Mouse (Mus musculus): ENCODE measurements around the gene Ubqln1. TPM values are rescaled to one million over a fixed set of nuclear protein-coding genes. Genes with fewer than 3 reads are reported as not detected.

The Ubqln1 gene
- polyA plus RNA-seq (2016; fragmentation: Nextera tagmentation; extraction: Ambion mirVana), result 128 and 134 TPM in 2 replicates

GRCm38 (mm10) chr13:58215592-58216341 lies at the start of gene Ubqln1:
TSS of gene Ubqln1 (minus strand) at chr13:58215653.
- WGBS, result 3% methylated on average over 62 of the region's 62 CpGs
- peak within 1 kb of the TSS; percentile 97 for H3K27ac ChIP-seq (replicated peaks)
- peaks cover 3% of the 10 kb centered on the region; the same call in 1 of the 2 replicates for H3K36me3 ChIP-seq
- DNase-seq (ENCODE audit: low spot score), result peak; percentile 89
- H3K4me3 ChIP-seq, result peak within 1 kb of the TSS; percentile 99
- H3K27me3 ChIP-seq (ENCODE audit: low read depth, poor library complexity, severe bottlenecking), result peaks cover 6% of the 10 kb centered on the region; the same call in 1 of the 2 replicates
- H3K4me1 ChIP-seq, result peaks cover 40% of the 10 kb centered on the region
- no peaks in the 10 kb centered on the region for H3K9me3 ChIP-seq (replicated peaks)

GRCm38 (mm10) chr13:58263546-58263945 lies 48.1 kb upstream of the Ubqln1 start:
- Histone ChIP-seq H3K4me1 (no peaks in the 10 kb centered on the region), H3K9me3 (replicated peaks) (no peaks in the 10 kb centered on the region), H3K27me3 (ENCODE audit: low read depth, poor library complexity, severe bottlenecking) (no peaks in the 10 kb centered on the region), H3K27ac (replicated peaks) (no peak overlapping the region), H3K4me3 (no peak overlapping the region), H3K36me3 (peaks cover 43% of the 10 kb centered on the region)
- no peak for DNase-seq (ENCODE audit: low spot score)
- WGBS, result 85% methylated on average over 8 of the region's 8 CpGs

GRCm38 (mm10) chr13:58261674-58262073 lies 46.2 kb upstream of the Ubqln1 start:
- no peaks in the 10 kb centered on the region for H3K4me1 ChIP-seq
- H3K27ac ChIP-seq (replicated peaks), result no peak overlapping the region
- DNase-seq (ENCODE audit: low spot score), result no peak
- peaks cover 60% of the 10 kb centered on the region for H3K36me3 ChIP-seq
- WGBS, result 88% methylated on average over 4 of the region's 4 CpGs
- no peaks in the 10 kb centered on the region for H3K9me3 ChIP-seq (replicated peaks)
- no peak overlapping the region for H3K4me3 ChIP-seq
- H3K27me3 ChIP-seq (ENCODE audit: low read depth, poor library complexity, severe bottlenecking), result no peaks in the 10 kb centered on the region

- Histone ChIP-seq H3K36me3 (peaks cover 69% of the 10 kb centered on the region), H3K4me1 (no peaks in the 10 kb centered on the region), H3K9me3 (replicated peaks) (no peaks in the 10 kb centered on the region), H3K27me3 (ENCODE audit: low read depth, poor library complexity, severe bottlenecking) (no peaks in the 10 kb centered on the region), H3K4me3 (no peak overlapping the region), H3K27ac (replicated peaks) (no peak overlapping the region)
- WGBS, result 87% methylated on average over 1 of the region's 1 CpGs
- DNase-seq (ENCODE audit: low spot score), result no peak
These were observed 37.8 kb upstream of the Ubqln1 start for GRCm38 (mm10) chr13:58253268-58253667.

- H3K27ac ChIP-seq (replicated peaks), result no peak overlapping the region
- peaks cover 62% of the 10 kb centered on the region for H3K36me3 ChIP-seq
- no peak for DNase-seq (ENCODE audit: low spot score)
- no peaks in the 10 kb centered on the region for H3K9me3 ChIP-seq (replicated peaks)
- H3K27me3 ChIP-seq (ENCODE audit: low read depth, poor library complexity, severe bottlenecking), result no peaks in the 10 kb centered on the region
- H3K4me1 ChIP-seq, result no peaks in the 10 kb centered on the region
- WGBS, result 96% methylated on average over 5 of the region's 5 CpGs
- no peak overlapping the region for H3K4me3 ChIP-seq
These were observed 33.5 kb upstream of the Ubqln1 start for GRCm38 (mm10) chr13:58248957-58249356.

GRCm38 (mm10) chr13:58236536-58236935 lies 21.1 kb upstream of the Ubqln1 start:
- WGBS, result 91% methylated on average over 7 of the region's 7 CpGs
- DNase-seq (ENCODE audit: low spot score), result no peak
- H3K4me3 ChIP-seq, result no peak overlapping the region

GRCm38 (mm10) chr13:58232611-58233010 lies 17.2 kb upstream of the Ubqln1 start:
- H3K4me3 ChIP-seq, result no peak overlapping the region
- H3K36me3 ChIP-seq, result peaks cover 46% of the 10 kb centered on the region
- no peaks in the 10 kb centered on the region for H3K4me1 ChIP-seq
- peak; percentile 26 for DNase-seq (ENCODE audit: low spot score)
- no peaks in the 10 kb centered on the region for H3K9me3 ChIP-seq (replicated peaks)
- no peak overlapping the region for H3K27ac ChIP-seq (replicated peaks)
- no peaks in the 10 kb centered on the region for H3K27me3 ChIP-seq (ENCODE audit: low read depth, poor library complexity, severe bottlenecking)
- WGBS, result 47% methylated on average over 5 of the region's 5 CpGs

More at GRCm38 (mm10) chr13:58236536-58236935, 21.1 kb upstream of the Ubqln1 start:
- Histone ChIP-seq H3K27ac (replicated peaks) (no peak overlapping the region), H3K4me1 (no peaks in the 10 kb centered on the region), H3K27me3 (ENCODE audit: low read depth, poor library complexity, severe bottlenecking) (no peaks in the 10 kb centered on the region), H3K9me3 (replicated peaks) (no peaks in the 10 kb centered on the region), H3K36me3 (peaks cover 64% of the 10 kb centered on the region)

GRCm38 (mm10) chr13:58232070-58232469 lies 16.6 kb upstream of the Ubqln1 start:
- peaks cover 42% of the 10 kb centered on the region for H3K36me3 ChIP-seq
- no peaks in the 10 kb centered on the region for H3K4me1 ChIP-seq
- no peak overlapping the region for H3K27ac ChIP-seq (replicated peaks)
- H3K9me3 ChIP-seq (replicated peaks), result peaks cover 4% of the 10 kb centered on the region; the same call in 1 of the 2 replicates
- DNase-seq (ENCODE audit: low spot score), result no peak
- no peaks in the 10 kb centered on the region for H3K27me3 ChIP-seq (ENCODE audit: low read depth, poor library complexity, severe bottlenecking)
- 95% methylated on average over 8 of the region's 8 CpGs for WGBS
- no peak overlapping the region for H3K4me3 ChIP-seq

- no peak for DNase-seq (ENCODE audit: low spot score)
- H3K27me3 ChIP-seq (ENCODE audit: low read depth, poor library complexity, severe bottlenecking), result no peaks in the 10 kb centered on the region
- WGBS, result 88% methylated on average over 2 of the region's 2 CpGs
These were observed 13.2 kb upstream of the Ubqln1 start for GRCm38 (mm10) chr13:58228624-58229023.

GRCm38 (mm10) chr13:58225694-58226093 lies 10.2 kb upstream of the Ubqln1 start:
- DNase-seq (ENCODE audit: low spot score), result no peak
- Histone ChIP-seq H3K4me1 (0 out of 2 replicates have a peak, but pooled peaks cover 9% of the 10 kb centered on the region), H3K27me3 (ENCODE audit: low read depth, poor library complexity, severe bottlenecking) (no peaks in the 10 kb centered on the region), H3K27ac (replicated peaks) (no peak overlapping the region), H3K9me3 (replicated peaks) (peaks cover 10% of the 10 kb centered on the region; the same call in 1 of the 2 replicates), H3K36me3 (no peaks in the 10 kb centered on the region), H3K4me3 (no peak overlapping the region)
- WGBS, result 62% methylated on average over 8 of the region's 8 CpGs

More at GRCm38 (mm10) chr13:58228624-58229023, 13.2 kb upstream of the Ubqln1 start:
- no peak overlapping the region for H3K27ac ChIP-seq (replicated peaks)
- H3K4me1 ChIP-seq, result no peaks in the 10 kb centered on the region
- peaks cover 10% of the 10 kb centered on the region; the same call in 1 of the 2 replicates for H3K9me3 ChIP-seq (replicated peaks)
- no peak overlapping the region for H3K4me3 ChIP-seq
- H3K36me3 ChIP-seq, result peaks cover 17% of the 10 kb centered on the region; the same call in 1 of the 2 replicates

GRCm38 (mm10) chr13:58220206-58220605 lies 4.8 kb upstream of the Ubqln1 start:
- no peak overlapping the region for H3K4me3 ChIP-seq
- H3K27ac ChIP-seq (replicated peaks), result no peak overlapping the region
- peaks cover 6% of the 10 kb centered on the region; the same call in 1 of the 2 replicates for H3K27me3 ChIP-seq (ENCODE audit: low read depth, poor library complexity, severe bottlenecking)
- H3K9me3 ChIP-seq (replicated peaks), result no peaks in the 10 kb centered on the region
- no peak for DNase-seq (ENCODE audit: low spot score)
- H3K4me1 ChIP-seq, result peaks cover 19% of the 10 kb centered on the region
- WGBS, result 87% methylated on average over 3 of the region's 3 CpGs
- no peaks in the 10 kb centered on the region for H3K36me3 ChIP-seq

- DNase-seq (ENCODE audit: low spot score), result no peak
- H3K4me1 ChIP-seq, result peaks cover 41% of the 10 kb centered on the region
- H3K9me3 ChIP-seq (replicated peaks), result no peaks in the 10 kb centered on the region
- no peak overlapping the region for H3K4me3 ChIP-seq
- H3K27me3 ChIP-seq (ENCODE audit: low read depth, poor library complexity, severe bottlenecking), result peaks cover 6% of the 10 kb centered on the region; the same call in 1 of the 2 replicates
- WGBS, result 86% methylated on average over 2 of the region's 2 CpGs
- H3K36me3 ChIP-seq, result peaks cover 3% of the 10 kb centered on the region; the same call in 1 of the 2 replicates
- H3K27ac ChIP-seq (replicated peaks), result no peak overlapping the region
These were observed 2.1 kb upstream of the Ubqln1 start for GRCm38 (mm10) chr13:58217536-58217935.

- peaks cover 3% of the 10 kb centered on the region; the same call in 1 of the 2 replicates for H3K36me3 ChIP-seq
- WGBS, result 91% methylated on average over 9 of the region's 9 CpGs
- no peak for DNase-seq (ENCODE audit: low spot score)
- peaks cover 40% of the 10 kb centered on the region for H3K4me1 ChIP-seq
- H3K27me3 ChIP-seq (ENCODE audit: low read depth, poor library complexity, severe bottlenecking), result peaks cover 6% of the 10 kb centered on the region; the same call in 1 of the 2 replicates
- H3K4me3 ChIP-seq, result peak overlapping the region; percentile 99
- H3K9me3 ChIP-seq (replicated peaks), result no peaks in the 10 kb centered on the region
- peak overlapping the region; percentile 97; the same call in 1 of the 2 replicates for H3K27ac ChIP-seq (replicated peaks)
These were observed 942 bp upstream of the Ubqln1 start for GRCm38 (mm10) chr13:58216395-58216794.
